Mouse (Mus musculus) stomach, postnatal 0 days (tissue): ENCODE results near the gene Gm2012.
"Not testable (repeated sequence)": the region's sequence is repeated elsewhere in the genome, so short reads cannot be mapped to it uniquely, and the experiment has no call there.

Experiments used
- CTCF ChIP-seq: IDR thresholded peaks from 2 replicates; pipeline ENCODE4 v1.5.1; 2016; ENCODE audit warnings: antibody characterized with exemption, low read depth, mild to moderate bottlenecking, moderate library complexity
- EP300 ChIP-seq: optimal IDR thresholded peaks from 2 replicates; pipeline ENCODE3; 2016; ENCODE audit warnings: antibody characterized with exemption

- TF ChIP-seq CTCF, EP300: not testable (repeated sequence)
Observed at GRCm38 (mm10) chrX:26231255-26231654, at the start of gene Gm2012.
